Mouse (Mus musculus) heart, adult 9 months (tissue): ENCODE results near the gene Gm11992.

Experiments used
- DNase-seq, 2 experiments: peaks; one replicate each; pipeline ENCODE4 v3.0.0; 2022; ENCODE audit warnings: low spot score in 2 of 2

The Gm11992 gene

DNA sequence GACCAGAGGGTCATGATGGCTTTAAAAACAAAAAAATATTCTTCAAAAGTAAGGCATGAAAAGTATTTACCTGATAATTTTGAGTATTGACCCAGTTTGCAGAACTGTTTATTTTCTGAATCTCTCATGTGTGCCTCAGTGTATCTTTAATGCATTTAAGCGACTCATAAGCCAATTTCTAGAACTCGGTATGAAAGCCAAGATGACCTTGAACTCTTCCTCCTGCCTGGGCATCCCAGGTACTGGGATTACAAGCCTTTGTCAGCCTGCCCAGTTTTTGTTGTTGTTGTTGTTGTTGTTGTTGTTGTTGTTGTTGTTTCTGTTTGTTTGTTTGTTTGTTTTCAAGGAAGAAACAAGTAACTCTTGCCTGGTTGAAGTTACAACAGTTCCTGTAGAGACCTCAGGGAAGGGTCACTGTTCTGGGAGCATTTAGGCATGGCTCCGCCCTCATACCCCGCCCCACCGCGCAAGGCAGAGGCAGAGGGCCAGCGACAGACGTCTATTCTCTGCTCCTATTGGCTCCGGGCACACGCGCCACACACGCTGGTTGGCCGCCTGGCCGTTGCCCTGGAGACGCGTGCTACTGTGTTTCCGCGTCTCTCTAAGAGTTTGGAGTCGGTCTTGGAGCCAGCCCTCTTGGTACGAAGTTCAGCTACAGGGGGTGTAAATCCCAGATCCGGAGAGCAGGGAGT, at the start of gene Gm11992:
Gene Gm11992, plus strand, starts transcription at position 584 of the 692 bp plus-strand sequence.
- peak; percentile 73 to 80 for DNase-seq

DNA sequence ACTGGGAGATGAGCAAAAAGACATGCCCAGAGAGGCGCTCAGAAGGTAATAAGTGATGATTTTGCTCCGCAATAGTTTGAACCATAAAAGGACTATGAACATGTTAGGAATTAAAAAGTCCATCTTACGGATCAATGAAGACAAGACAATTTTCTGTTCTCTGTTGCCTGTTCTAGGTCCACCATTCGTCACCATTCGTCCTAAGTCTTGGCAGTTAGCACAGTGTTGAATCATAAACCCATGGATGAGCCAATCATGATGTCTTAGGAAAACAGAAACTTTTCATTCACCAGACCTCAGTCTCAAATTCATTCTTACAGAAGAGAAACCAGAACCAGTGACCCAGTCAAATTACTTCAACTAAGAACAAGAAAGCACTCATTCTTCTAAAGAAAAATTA, 39.6 kb upstream of the Gm11992 start:
- DNase-seq = no peak

DNA sequence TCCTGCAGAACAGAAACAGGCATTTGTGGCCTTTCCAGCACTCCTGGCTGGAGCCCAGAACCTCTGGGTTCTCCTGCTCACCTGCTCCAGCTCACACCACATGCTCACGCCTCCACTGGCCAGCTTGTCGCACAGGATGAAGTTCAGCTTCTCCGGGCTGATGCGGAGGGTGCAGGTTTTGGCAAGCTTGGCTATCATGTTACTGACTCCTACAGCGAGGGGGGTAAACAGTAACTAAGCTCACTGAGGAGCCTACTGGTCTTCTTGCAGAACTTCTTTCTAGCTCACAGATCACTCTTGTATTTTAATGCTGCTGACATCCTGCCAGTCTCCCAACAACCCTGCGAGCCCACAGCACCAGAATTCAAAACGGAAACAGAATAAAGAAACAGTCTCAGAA, 38.0 kb upstream of the Gm11992 start:
- DNase-seq = peak in 1 of 2 experiments; percentile 26

DNA sequence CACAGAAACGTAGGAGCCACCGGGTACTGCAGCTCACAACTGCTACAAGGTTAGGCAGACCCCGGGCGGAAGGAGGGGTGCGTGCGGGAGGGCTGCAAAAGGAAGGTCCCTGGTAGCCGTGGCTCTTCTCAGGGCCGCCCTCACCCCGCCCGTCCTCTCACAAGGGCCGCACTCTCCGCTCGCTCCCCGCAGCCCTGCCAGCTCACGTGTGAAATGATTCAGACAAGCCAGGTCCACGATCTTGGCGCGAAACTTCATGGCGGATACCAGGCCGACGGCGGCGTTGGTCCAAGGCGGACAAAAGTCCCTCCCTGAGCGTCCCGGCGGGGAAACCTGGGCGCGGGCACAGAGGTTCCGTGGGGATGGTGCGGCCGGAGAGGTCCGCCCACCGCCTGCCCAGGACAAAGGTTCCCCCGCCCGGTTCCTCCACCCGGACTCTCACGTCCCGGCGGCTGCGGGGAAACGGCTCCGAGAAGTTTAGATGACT, 37.5 kb upstream of the Gm11992 start, which contains the start of gene Hus1:
Gene Hus1, minus strand, starts transcription at position 339 of the 487 bp plus-strand sequence.
- peak; percentile 82 to 87 for DNase-seq

DNA sequence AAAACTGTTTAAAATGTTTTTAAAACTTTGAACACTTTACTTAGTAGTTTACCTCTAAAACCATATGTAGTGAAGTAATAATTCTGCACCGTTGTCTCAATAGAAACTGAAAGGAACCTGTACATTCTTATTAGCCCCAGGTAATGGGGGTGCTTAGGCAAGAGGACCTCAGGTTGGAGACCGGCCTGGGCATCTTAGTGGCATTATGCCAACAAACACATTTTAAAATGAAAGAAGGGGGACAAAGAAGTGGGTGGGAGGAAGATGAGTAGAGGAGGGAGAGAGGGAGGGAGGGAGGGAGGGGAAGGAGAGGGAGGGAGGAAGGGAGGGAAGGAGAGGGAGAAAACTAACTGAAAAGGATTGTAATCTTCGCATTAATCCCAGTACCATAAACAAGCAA, 37.0 kb upstream of the Gm11992 start:
- no peak for DNase-seq

DNA sequence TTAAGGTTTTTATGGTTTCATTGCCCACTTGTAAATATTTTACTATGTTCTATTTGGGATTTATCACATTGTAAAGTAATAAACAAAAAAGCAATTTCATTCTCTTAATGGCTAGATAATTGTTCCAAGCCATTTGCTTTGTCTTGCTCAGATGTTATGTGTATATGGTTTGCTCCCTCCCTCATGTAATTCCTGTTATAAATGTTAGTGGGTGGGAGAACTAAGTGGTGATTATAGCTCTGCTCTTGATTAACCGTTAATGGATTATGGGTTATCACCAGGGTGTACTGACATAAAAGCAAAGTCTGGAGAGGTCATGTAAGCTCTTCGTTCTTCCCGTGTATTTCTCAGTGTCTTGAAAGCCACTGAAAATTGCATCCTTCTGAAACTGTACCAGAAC, 33.7 kb upstream of the Gm11992 start:
- DNase-seq = no peak

DNA sequence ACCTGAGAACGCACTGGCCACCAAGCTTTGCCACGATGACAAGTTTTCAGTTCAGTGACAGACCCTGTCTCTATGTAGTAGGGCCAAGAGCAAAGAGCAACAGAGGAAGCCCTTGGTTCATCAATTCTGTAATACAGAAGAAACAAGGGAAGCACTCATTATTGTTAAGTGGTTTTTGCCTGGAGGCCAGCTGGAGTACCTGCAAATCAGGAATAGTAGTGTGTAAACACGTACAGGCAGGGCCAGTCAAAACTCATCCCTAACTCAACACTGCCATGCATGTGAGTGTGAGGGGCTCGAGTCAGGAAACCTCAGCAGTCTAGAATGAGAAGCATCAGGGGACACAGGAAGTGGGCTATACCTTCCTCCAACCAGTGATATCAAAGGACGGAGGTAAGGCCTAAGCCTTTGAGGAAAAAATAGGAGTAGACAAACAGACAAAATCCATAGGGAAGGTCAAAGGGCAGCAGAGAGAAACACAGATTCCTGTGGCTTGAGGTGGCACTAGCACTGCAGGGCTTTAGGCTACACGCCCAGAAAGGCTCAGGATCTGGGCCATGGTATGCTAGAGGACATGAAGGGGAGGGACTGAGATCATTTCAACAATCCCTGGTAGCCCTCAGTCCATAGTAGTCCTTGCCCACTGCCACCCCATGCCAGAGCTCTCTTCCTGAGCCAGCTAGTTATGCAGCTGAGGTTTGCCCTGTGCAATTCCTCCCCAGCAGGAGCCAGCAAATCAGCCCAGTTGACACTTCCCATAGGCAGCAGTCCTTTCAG, 29.7 kb upstream of the Gm11992 start:
- DNase-seq = peak; percentile 5

DNA sequence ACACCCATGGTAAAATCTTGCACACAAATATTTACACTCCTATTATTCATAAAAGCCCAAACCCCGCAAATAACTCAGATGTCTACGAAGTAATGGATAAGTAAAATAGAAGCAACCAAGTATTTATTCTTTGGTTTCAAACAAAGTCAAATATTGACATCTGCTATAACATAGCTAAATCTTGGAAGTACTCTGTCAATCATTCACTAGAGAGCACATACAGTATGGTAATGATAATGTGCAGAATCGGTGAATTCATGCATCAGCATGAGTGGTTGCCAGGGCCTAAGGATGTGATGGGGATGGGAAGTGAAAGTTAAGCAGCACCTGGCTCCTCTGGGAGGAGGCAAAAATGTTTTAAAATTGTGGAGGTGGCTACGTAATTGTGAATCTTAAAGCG, 28.2 kb upstream of the Gm11992 start:
- DNase-seq = no peak

DNA sequence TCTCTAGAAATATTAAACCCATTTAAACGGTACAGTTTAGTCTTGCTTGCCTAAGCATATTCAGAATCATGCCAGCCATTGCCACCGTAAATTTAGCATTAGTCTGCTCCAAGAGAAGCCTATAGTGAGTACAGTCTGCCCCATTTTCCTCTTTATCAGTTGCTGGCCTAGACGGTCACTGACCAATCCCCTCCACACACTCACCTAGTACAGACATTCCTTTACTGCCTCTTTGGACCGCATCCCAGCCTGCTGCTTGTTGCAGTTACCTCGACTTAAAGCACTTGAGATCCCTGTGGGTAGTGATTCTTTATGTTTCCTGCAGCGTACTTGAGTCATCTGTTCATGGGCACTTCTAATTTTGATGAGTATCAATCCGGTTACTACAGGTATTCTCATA, 23.6 kb upstream of the Gm11992 start:
- DNase-seq = no peak

DNA sequence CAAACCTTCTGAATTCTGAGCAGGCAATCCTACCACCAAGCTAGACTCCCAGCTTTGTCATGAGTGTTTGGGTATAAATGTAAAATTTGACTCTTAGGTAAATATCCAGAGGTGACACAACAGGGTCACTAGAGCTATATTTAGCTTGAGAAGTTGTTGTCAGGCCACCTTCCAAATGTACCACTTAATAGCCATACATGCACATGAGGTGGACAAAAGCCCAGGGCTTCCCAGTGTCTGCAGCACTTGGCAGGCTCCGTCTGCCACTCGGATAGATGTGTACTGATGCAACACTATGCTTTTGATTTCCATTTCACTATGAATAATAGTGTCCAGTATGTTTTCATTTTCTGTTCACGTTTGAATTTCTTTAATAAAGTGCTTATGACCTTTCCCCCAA, 23.2 kb upstream of the Gm11992 start:
- DNase-seq = peak; percentile 21 to 46

DNA sequence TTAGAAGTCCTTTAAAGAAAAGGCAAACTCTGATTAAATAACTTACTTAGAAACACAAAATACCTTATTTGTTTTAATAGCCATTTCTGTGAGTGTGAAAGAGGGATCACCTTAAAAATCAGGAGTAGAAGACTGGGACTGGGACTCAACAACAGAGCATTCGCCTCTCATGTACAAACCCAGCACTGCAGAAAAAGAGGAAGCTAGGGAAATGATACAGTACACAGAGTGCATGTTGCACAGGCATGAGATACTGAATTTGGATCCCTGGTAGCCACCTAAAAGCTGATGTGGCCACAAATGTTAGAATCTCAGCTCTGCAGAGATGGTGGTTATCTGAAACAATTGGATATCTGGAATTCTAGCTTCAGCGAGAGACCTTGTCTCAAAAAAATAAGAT, 16.9 kb upstream of the Gm11992 start:
- DNase-seq = no peak

DNA sequence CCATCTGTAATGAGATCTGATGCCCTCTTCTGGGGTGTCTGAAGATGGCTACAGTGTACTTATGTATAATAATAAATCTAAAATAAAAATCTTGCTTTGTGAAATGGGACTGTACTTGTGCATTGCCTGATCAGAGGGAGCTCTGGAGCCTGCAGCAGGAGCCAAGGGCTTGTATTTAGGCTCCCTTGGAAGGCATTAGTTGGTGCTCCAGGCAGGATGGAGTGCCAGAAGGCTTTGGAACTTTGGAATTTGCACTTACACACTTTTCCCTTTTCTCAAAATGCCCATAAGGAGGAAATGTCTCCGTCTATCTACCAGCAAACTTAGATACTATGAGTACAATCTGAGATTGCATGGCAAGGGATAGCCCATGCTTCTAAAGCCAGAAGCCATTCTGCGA, 1.8 kb upstream of the Gm11992 start:
- DNase-seq = no peak

DNA sequence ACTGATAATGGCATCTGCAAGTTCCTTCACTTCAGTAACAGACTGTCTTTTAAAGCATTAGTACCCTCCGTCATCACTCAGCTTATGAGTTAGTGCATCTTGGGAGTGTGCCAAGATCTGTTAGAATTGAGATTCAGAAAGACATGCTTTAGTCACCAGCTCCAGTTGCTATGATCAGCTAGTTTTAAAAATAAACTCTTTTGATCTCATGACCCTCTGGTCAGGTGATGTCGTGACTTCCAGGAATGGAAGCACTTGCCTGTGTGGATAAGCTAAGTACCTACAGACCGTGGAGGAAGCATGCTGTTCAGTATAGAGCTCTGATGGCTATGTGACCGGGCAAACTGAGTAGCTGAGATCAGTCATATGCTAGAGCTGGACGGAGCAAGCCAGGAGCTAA, 1.4 kb upstream of the Gm11992 start:
- peak; percentile 18 to 54 for DNase-seq

DNA sequence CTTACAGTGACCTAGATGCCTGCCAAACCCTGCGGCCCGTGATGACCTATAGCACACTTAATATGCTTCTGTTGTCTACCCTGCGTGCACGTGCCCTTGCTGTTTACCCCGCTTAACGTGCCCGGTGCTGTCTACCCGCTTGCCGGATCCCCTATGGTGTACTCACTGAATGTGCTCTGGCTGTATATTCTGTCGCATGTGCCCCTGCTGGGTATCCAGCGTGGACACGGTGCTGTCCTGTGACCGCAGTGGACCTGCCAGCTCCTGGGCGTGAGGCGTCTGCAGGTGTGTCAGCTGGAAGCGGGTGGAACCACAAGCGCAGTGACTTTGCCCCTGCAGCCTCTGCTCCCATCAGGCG, 288 bp downstream of the Gm11992 start, which contains the start of gene Sun3:
Gene Sun3, minus strand, starts transcription at position 289 of the 358 bp plus-strand sequence.
- no peak for DNase-seq

DNA sequence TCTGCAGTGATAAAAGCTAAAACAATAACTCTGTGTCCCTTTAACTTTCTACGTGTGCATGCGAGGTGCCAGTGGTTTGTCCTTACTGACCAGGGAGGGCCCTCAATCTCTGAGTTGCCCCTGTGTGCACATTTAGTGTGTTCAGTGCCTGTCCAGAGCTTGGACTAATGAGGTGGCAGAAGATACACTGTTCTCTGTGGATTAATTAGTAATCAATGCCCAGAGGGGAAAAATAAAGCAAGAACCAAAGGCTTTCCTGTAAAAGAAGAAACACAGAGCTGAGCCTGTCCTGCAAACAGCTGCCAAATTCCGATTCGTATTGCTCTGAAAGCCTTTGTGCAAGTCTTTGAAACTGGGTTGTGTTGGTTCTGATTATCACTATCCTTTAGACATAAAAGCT, 1.8 kb downstream of the Gm11992 start:
- DNase-seq = no peak

DNA sequence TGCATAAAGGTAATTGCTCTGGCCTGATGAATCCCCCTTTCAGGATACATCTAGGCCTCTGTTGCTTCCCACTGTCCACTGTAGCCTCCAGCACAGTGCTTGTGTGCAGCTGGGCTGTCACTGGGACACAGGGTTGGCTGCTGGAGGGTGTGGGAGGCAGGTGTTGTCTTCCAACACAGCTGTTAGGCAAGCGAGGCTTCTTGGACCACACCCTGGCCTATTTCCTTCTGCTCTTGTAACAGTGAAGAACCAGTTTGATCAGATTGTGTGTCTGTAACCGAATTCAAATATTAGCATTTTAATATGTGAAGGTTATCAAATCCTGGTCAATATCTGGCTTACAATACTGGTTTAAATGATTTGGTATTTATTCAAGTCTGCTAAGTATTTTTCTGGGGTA, 3.5 kb downstream of the Gm11992 start:
- DNase-seq = no peak

DNA sequence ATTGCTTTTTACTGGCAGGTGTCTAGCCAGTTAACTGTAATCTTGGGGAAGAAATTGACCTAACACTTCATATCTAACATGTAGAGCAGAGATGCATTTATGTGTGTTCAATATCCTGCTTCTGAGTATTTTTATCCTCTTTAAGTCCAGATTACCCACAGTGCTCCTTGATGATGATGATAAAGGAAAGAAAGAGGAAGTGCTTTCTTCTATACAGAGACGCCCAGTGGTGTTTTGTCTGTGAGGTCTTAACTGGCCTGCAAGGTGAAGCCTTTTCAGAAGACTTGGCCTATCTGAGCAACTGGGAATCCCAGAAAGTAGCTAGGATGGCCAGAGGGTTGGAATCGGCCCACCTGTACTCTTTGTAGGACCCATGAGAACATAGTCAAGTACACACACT, 8.5 kb downstream of the Gm11992 start:
- DNase-seq = no peak

DNA sequence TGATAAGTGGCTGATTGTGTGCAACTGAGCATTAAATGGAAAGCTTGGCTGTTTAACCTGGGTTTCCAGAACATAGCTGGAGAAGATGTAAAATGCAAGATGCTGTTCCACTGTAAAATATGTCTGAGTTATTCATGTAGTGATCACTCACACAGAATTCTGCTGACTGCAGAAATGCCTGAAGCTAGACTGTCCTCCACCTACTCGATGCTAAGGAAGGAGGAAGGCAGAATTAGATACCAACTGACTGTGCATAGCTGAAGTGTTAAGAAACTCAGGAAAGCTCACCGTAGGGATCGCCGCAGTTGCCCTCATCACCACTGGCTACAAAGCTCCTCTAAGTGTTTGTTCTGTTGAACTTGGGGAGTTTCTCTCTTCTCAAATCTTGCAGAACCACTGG, 9.3 kb downstream of the Gm11992 start:
- DNase-seq = no peak

DNA sequence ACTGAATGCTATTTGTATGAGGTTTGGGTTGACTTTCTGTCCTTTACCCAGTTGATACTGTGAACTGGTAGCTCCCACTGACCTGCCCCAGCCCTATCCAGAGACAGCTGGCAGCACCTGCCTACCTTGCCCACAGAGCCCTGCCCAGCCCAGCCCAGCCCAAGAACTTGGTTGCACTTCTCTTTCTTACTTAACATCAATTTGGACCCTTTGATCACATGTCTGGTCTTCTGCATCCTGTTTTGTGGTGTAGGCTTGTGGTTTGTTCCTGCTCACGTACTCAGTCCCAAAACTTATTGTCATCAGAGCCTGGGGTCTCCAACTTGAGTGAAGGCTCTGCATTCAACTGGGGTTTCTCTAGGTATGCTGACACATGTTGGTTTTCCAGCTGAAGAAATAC, 11.6 kb downstream of the Gm11992 start:
- no peak for DNase-seq

DNA sequence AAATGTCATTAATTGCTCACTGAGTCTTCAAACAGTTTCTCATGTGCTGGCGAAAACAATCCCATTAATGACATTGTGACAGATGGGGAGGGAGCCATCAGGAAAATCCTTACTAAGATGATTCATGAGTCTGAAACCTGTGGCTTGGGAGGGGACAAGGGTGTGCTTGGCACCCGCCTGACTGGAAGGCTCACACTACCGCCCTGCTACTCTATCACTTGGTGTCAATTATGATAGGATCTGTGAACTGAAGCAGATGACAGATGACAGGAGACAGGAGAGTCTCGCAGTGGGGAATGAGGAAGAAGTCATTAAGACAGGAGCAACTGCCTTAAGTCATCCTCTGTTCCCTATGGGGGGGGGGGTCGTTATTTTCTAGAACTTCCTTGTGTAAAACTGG, 12.1 kb downstream of the Gm11992 start:
- no peak for DNase-seq

DNA sequence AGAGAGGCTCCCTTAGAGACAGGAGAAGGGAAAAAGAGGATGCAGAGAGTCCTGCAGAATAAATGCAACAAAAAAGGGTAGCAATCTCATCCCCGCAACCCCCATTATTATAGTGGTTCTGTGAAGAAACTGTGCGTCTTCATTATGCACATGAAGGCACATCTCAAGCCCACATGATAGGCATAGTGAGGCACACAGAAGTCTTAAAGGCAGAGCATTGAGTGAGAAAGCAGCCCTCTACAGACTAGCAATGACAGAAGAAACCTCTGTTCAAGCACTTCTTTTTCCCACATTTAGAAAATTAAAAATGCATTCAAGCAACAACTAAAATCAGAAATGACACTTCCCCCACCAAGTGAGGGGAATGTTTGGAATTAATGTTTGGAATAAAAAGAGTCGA, 28.1 kb downstream of the Gm11992 start:
- no peak for DNase-seq

DNA sequence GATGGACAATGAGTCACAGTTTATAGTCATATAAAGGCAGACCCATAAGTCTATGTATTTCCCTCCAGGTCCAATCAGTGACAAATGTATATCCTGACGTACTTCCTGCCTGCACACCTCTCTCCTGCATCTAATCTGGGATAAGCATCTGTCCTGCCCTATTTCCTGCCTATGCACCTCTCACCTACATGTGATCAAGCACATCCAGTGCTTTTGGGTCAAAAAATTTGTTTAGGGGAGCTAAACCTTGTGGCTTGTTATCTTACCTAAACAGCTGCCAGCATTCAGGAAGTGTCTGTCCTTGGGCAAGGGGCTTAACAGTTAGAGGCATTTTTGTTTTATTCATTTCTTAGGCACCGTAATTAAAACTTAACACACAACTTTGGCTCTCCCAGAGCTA, 64.8 kb downstream of the Gm11992 start:
- DNase-seq = no peak
